Mouse (Mus musculus): ENCODE results near the gene Mief2.

DNA sequence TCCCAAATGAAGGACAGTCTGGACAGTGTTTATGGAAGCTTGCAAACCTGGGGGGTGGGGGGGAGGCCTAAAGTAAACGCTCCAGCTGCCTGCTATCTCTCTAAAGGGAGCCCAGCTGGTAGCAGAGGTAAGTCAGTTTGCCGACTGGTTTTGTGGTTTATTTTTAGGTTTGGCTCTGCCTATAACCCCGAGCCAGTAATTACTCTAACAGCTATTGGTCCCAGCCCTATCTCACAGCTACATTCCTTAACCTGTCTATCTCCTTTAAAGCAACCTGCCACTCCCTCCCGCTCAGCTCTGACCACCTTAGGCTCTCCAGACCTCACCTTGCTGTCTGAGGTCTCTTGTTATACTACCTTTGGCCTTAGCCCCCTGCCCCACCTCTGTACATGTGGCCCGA is 8.9 kb upstream of the Mief2 start:
- TF ChIP-seq POLR2A (IDR thresholded peaks at IDR 0.05; ENCODE audit: extremely low read depth, insufficient read depth, low read length) = no peak
- TF ChIP-seq CTCF (IDR thresholded peaks at IDR 0.05; ENCODE audit: extremely low read depth, insufficient read depth, low read length) = no peak

Measured in cortical plate, adult 2 months (tissue).